Mouse (Mus musculus): ENCODE results near the gene Hint1. TPM values are rescaled to one million over a fixed set of nuclear protein-coding genes. Genes with fewer than 3 reads are reported as not detected.

Gene Hint1
- polyA plus RNA-seq, 1 experiment from 2014 or later, result 694 TPM

GRCm38 (mm10) chr11:54859322-54860165, 6.6 kb upstream of the Hint1 start:
- Histone ChIP-seq H3K4me1 (ENCODE audit: control insufficient read depth, insufficient read depth, low read length) (peaks cover 8% of the 10 kb centered on the region; the same call in 1 of the 2 replicates), H3K36me3 (ENCODE audit: control insufficient read depth, insufficient read depth, low read length) (no peaks in the 10 kb centered on the region), H3K27me3 (ENCODE audit: control insufficient read depth, insufficient read depth, low read length) (no peaks in the 10 kb centered on the region), H3K27ac (ENCODE audit: low read depth, low read length) (no peak overlapping the region; the same call in 1 of the 2 replicates), H3K4me2 (peak overlapping the region; percentile 54), H3K9ac (ENCODE audit: low read length) (peak overlapping the region; percentile 67), H3K4me3 (ENCODE audit: low read depth, low read length) (peak overlapping the region; percentile 47), H3K9me3 (ENCODE audit: control insufficient read depth, low read length) (no peaks in the 10 kb centered on the region)
- 33% methylated on average over 11 of the region's 11 CpGs for WGBS
- DNase-seq (ENCODE audit: low spot score, missing footprints), result no peak
- ATAC-seq (ENCODE audit: low FRiP score), result no peak

GRCm38 (mm10) chr11:54860256-54861038, 5.7 kb upstream of the Hint1 start, which contains the start of gene Lyrm7:
Gene Lyrm7 (minus strand): TSS chr11:54860916.
- Histone ChIP-seq H3K36me3 (ENCODE audit: control insufficient read depth, insufficient read depth, low read length) (no peaks in the 10 kb centered on the region), H3K4me2 (peak within 1 kb of the TSS; percentile 67), H3K27ac (ENCODE audit: low read depth, low read length) (peak within 1 kb of the TSS; percentile 80), H3K4me1 (ENCODE audit: control insufficient read depth, insufficient read depth, low read length) (peaks cover 8% of the 10 kb centered on the region; the same call in 1 of the 2 replicates), H3K9ac (ENCODE audit: low read length) (peak within 1 kb of the TSS; percentile 81), H3K4me3 (ENCODE audit: low read depth, low read length) (peak within 1 kb of the TSS; percentile 47), H3K9me3 (ENCODE audit: control insufficient read depth, low read length) (no peaks in the 10 kb centered on the region), H3K27me3 (ENCODE audit: control insufficient read depth, insufficient read depth, low read length) (no peaks in the 10 kb centered on the region)
- DNase-seq (ENCODE audit: low spot score, missing footprints) (peak; percentile 99), ATAC-seq (ENCODE audit: low FRiP score) (peak; percentile 96)
- under 1% methylated on average over 42 of the region's 42 CpGs for WGBS

- DNase-seq (ENCODE audit: low spot score, missing footprints) (peak; percentile 66), ATAC-seq (ENCODE audit: low FRiP score) (no peak)
- Histone ChIP-seq H3K4me3 (ENCODE audit: low read depth, low read length) (no peak overlapping the region), H3K9ac (ENCODE audit: low read length) (no peak overlapping the region; the same call in 1 of the 2 replicates), H3K9me3 (ENCODE audit: control insufficient read depth, low read length) (no peaks in the 10 kb centered on the region), H3K27ac (ENCODE audit: low read depth, low read length) (no peak overlapping the region), H3K27me3 (ENCODE audit: control insufficient read depth, insufficient read depth, low read length) (no peaks in the 10 kb centered on the region), H3K4me1 (ENCODE audit: control insufficient read depth, insufficient read depth, low read length) (peaks cover 10% of the 10 kb centered on the region; the same call in 1 of the 2 replicates), H3K4me2 (peak overlapping the region; percentile 67), H3K36me3 (ENCODE audit: control insufficient read depth, insufficient read depth, low read length) (no peaks in the 10 kb centered on the region)
- 92% methylated on average over 5 of the region's 5 CpGs for WGBS
Measured at GRCm38 (mm10) chr11:54861471-54862420, 4.4 kb upstream of the Hint1 start.

- Histone ChIP-seq H3K27me3 (ENCODE audit: control insufficient read depth, insufficient read depth, low read length) (no peaks in the 10 kb centered on the region), H3K9ac (ENCODE audit: low read length) (no peak overlapping the region), H3K4me3 (ENCODE audit: low read depth, low read length) (no peak overlapping the region), H3K36me3 (ENCODE audit: control insufficient read depth, insufficient read depth, low read length) (no peaks in the 10 kb centered on the region), H3K9me3 (ENCODE audit: control insufficient read depth, low read length) (no peaks in the 10 kb centered on the region), H3K4me1 (ENCODE audit: control insufficient read depth, insufficient read depth, low read length) (peaks cover 13% of the 10 kb centered on the region; the same call in 1 of the 2 replicates), H3K27ac (ENCODE audit: low read depth, low read length) (no peak overlapping the region), H3K4me2 (no peak overlapping the region)
- DNase-seq (ENCODE audit: low spot score, missing footprints) (peak; percentile 91), ATAC-seq (ENCODE audit: low FRiP score) (no peak)
- 52% methylated on average over 10 of the region's 10 CpGs for WGBS
Measured at GRCm38 (mm10) chr11:54862621-54863520, 3.3 kb upstream of the Hint1 start.

- H3K9me3 ChIP-seq (ENCODE audit: control insufficient read depth, low read length), result no peaks in the 10 kb centered on the region
- WGBS, result 78% methylated on average over 6 of the region's 6 CpGs
- no peaks in the 10 kb centered on the region for H3K27me3 ChIP-seq (ENCODE audit: control insufficient read depth, insufficient read depth, low read length)
- H3K4me3 ChIP-seq (ENCODE audit: low read depth, low read length), result peak overlapping the region; percentile 96
- DNase-seq (ENCODE audit: low spot score, missing footprints) (peak; percentile 78), ATAC-seq (ENCODE audit: low FRiP score) (no peak)
- peak overlapping the region; percentile 99 for H3K9ac ChIP-seq (ENCODE audit: low read length)
- H3K4me2 ChIP-seq, result peak overlapping the region; percentile 43
- peak overlapping the region; percentile 88 for H3K27ac ChIP-seq (ENCODE audit: low read depth, low read length)
- H3K36me3 ChIP-seq (ENCODE audit: control insufficient read depth, insufficient read depth, low read length), result no peaks in the 10 kb centered on the region
- H3K4me1 ChIP-seq (ENCODE audit: control insufficient read depth, insufficient read depth, low read length), result peaks cover 14% of the 10 kb centered on the region; the same call in 1 of the 2 replicates
Measured at GRCm38 (mm10) chr11:54865330-54866085, 675 bp upstream of the Hint1 start.

- peaks cover 7% of the 10 kb centered on the region for H3K36me3 ChIP-seq (ENCODE audit: control insufficient read depth, insufficient read depth, low read length)
- WGBS, result 2% methylated on average over 5 of the region's 5 CpGs
- peak; percentile 45 for ATAC-seq (ENCODE audit: low FRiP score)
Measured at GRCm38 (mm10) chr11:54867049-54867385, 834 bp downstream of the Hint1 start.

GRCm38 (mm10) chr11:54867903-54868434, 1.8 kb downstream of the Hint1 start:
- Histone ChIP-seq H3K4me1 (ENCODE audit: control insufficient read depth, insufficient read depth, low read length) (peaks cover 11% of the 10 kb centered on the region; the same call in 1 of the 2 replicates), H3K9me3 (ENCODE audit: control insufficient read depth, low read length) (no peaks in the 10 kb centered on the region), H3K4me3 (ENCODE audit: low read depth, low read length) (no peak overlapping the region; the same call in 1 of the 2 replicates), H3K4me2 (peak overlapping the region; percentile 43), H3K9ac (ENCODE audit: low read length) (no peak overlapping the region), H3K27ac (ENCODE audit: low read depth, low read length) (no peak overlapping the region), H3K36me3 (ENCODE audit: control insufficient read depth, insufficient read depth, low read length) (peaks cover 9% of the 10 kb centered on the region), H3K27me3 (ENCODE audit: control insufficient read depth, insufficient read depth, low read length) (no peaks in the 10 kb centered on the region)
- WGBS, result 89% methylated on average over 3 of the region's 3 CpGs
- ATAC-seq (ENCODE audit: low FRiP score), result no peak
- DNase-seq (ENCODE audit: low spot score, missing footprints), result peak; percentile 82

More at GRCm38 (mm10) chr11:54867049-54867385, 834 bp downstream of the Hint1 start:
- Histone ChIP-seq H3K27me3 (ENCODE audit: control insufficient read depth, insufficient read depth, low read length) (no peaks in the 10 kb centered on the region), H3K9ac (ENCODE audit: low read length) (peak overlapping the region; percentile 99), H3K4me2 (peak overlapping the region; percentile 43), H3K27ac (ENCODE audit: low read depth, low read length) (no peak overlapping the region; the same call in 1 of the 2 replicates), H3K4me1 (ENCODE audit: control insufficient read depth, insufficient read depth, low read length) (peaks cover 11% of the 10 kb centered on the region; the same call in 1 of the 2 replicates), H3K9me3 (ENCODE audit: control insufficient read depth, low read length) (no peaks in the 10 kb centered on the region), H3K4me3 (ENCODE audit: low read depth, low read length) (peak overlapping the region; percentile 96)
- peak; percentile 96 for DNase-seq (ENCODE audit: low spot score, missing footprints)

All from midbrain, embryonic 11.5 days (tissue).